Mouse (Mus musculus) spleen, adult 2 months (tissue): ENCODE results near the gene Fam189b. TPM values are rescaled to one million over a fixed set of nuclear protein-coding genes. Genes with fewer than 3 reads are reported as not detected.
"Not testable (repeated sequence)": the region's sequence is repeated elsewhere in the genome, so short reads cannot be mapped to it uniquely, and the experiment has no call there.

Source experiments
- DNase-seq, 2 experiments: peaks; one replicate each; pipeline versions ENCODE4 v3.0.0 to v3.0.0-alpha.2; 2012 to 2021; ENCODE audit warnings: low spot score in 2 of 2, low read depth in 1 of 2
- H3K27ac ChIP-seq: fragments of 200-500 bp; 2 replicates; pipeline ENCODE4 v1.5.1; 2012; ENCODE audit warnings: low read length, inconsistent platforms; ENCODE audit not compliant: insufficient read depth
- H3K27me3 ChIP-seq: fragments of 200-500 bp; 2 replicates; pipeline ENCODE4 v1.6.1; 2012; ENCODE audit warnings: mild to moderate bottlenecking, moderate library complexity, low read length, inconsistent platforms; ENCODE audit not compliant: control insufficient read depth, insufficient read depth
- H3K36me3 ChIP-seq: fragments of 200-500 bp; 2 replicates; pipeline ENCODE4 v1.6.1; 2012; ENCODE audit warnings: mild to moderate bottlenecking, low read length, inconsistent platforms; ENCODE audit not compliant: control insufficient read depth, insufficient read depth
- H3K4me1 ChIP-seq: fragments of 200-500 bp; 2 replicates; pipeline ENCODE4 v1.6.1; 2011; ENCODE audit warnings: inconsistent platforms; ENCODE audit not compliant: control insufficient read depth, insufficient read depth, insufficient read length
- H3K4me3 ChIP-seq: fragments of 200-500 bp; 2 replicates; pipeline ENCODE4 v1.5.1; 2011; ENCODE audit warnings: mild to moderate bottlenecking, inconsistent platforms; ENCODE audit not compliant: insufficient read depth, insufficient read length; ENCODE audit errors: extremely low read depth
- CTCF ChIP-seq: fragments of 200-500 bp; IDR thresholded peaks from 2 replicates; pipeline ENCODE4 v1.5.1; 2011; ENCODE audit warnings: mild to moderate bottlenecking, inconsistent platforms; ENCODE audit not compliant: insufficient read depth, insufficient read length, insufficient replicate concordance; ENCODE audit errors: extremely low read depth
- POLR2A ChIP-seq: fragments of 200-500 bp; IDR thresholded peaks from 2 replicates; pipeline ENCODE4 v1.6.1; 2011; ENCODE audit warnings: low read depth, low read length, inconsistent platforms
- WGBS: fragments of 180-500 bp; shearing (Covaris S2); methylation state at CpG from one replicate; pipeline ENCODE4 v1.1.7; 2018; 5-methylcytosine and 5-hydroxymethylcytosine counted together
- polyA plus RNA-seq: library from polyadenylated mRNA; depleted of rRNA; stranded (reverse); fragments of >200 nt; gene quantifications from 2 replicates; pipeline ENCODE4 v1.2.3, GENCODE M21; 2012

Gene Fam189b
- polyA plus RNA-seq, 1 experiment: 104 TPM

DNA sequence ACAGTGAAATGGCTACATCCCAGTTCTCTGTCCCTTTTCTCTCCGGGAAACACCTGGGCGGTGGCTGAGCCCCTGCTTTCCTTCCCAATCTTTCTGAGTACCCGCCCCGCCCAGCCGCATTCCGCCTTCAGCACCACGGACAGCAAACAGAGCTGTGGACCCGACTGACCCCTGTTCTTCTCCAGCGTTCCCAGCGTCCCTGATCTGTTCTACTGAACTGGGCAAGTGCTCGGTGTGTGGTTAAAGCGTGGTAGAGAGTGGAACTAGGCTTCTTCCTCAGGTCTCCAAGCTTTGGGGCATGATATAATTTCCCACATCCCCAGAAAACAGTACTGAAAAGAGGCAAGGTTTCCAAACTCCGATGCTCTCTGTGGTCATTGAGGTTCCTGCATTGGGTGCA lies 23.7 kb upstream of the Fam189b start:
- peaks cover 5% of the 10 kb centered on the region for H3K4me1 ChIP-seq
- 5% methylated on average over 13 of the region's 13 CpGs for WGBS
- H3K27me3 ChIP-seq: peaks cover 7% of the 10 kb centered on the region
- no peaks in the 10 kb centered on the region for H3K36me3 ChIP-seq
- DNase-seq: peak in 1 of 2 experiments; percentile 35
- no peak overlapping the region for H3K27ac ChIP-seq
- TF ChIP-seq POLR2A: no peak
- peak overlapping the region; percentile 61; the same call in 1 of the 2 replicates for H3K4me3 ChIP-seq

DNA sequence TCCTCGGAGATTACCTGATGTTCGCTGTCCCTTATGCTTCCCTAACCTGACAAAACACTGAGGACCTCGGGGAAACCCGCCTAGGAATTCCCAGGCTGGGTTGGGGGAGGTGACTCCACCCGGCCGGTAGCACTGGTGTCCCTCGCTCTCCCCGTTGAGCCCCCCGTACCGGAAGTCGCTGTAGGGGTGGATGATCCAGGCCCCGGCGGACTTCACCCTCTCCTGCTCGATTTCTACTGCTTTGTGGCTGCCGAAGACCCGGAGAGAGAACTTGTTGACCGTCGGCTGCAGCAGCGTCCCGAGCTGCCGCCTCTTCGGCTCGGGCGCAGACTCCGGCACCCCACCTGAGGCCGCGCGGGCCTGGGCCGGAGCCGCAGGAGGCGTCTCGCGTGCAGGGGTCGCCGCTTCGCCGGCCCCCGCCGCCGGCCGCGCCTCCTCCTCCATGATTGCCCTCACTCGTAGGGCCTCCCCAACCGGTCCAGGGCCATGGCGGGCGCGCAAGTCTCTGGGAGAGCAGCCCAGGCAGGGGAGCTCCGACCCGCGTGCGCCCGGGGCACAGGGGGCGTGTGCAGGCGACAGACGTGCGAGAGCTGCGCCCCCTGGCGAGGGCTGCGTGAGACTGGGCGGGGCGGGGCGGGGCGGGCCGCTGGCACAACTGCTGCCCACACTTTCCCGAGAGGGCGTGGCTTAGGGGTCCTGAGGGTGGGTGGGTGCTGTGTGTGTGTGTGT lies 23.2 kb upstream of the Fam189b start, which contains the start of gene Hcn3:
Gene Hcn3, minus strand, starts transcription at position 581 of the 729 bp plus-strand sequence.
- WGBS: 1% methylated on average over 49 of the region's 66 CpGs
- H3K27ac ChIP-seq: no peak within 1 kb of the TSS
- H3K27me3 ChIP-seq: peaks cover 7% of the 10 kb centered on the region
- H3K36me3 ChIP-seq: no peaks in the 10 kb centered on the region
- peak; percentile 50; the same call in 1 of the 2 replicates for TF ChIP-seq CTCF
- no peak for TF ChIP-seq POLR2A
- peaks cover 5% of the 10 kb centered on the region for H3K4me1 ChIP-seq
- peak within 1 kb of the TSS; percentile 61 for H3K4me3 ChIP-seq
- DNase-seq: peak; percentile 52 to 63

DNA sequence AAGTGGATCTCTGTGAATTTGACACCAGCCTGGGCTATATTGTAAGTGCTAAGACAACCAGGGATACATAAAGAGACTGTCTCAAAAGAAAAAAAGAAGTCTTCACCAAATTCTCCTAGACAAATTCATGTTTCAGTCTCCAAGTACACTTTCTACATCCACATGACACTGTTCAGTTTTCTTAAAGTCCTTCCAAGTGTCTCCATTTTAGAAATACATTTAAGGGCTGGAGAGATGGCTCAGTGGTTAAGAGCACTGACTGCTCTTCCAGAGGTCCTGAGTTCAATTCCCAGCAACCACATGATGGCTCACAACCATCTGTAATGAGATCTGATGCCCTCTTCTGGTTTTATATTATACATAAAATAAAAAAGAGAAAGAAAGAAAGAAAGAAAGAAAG lies 21.7 kb upstream of the Fam189b start:
- not testable (repeated sequence) for H3K27ac ChIP-seq, DNase-seq, H3K4me1 ChIP-seq, H3K36me3 ChIP-seq, H3K27me3 ChIP-seq, H3K4me3 ChIP-seq

DNA sequence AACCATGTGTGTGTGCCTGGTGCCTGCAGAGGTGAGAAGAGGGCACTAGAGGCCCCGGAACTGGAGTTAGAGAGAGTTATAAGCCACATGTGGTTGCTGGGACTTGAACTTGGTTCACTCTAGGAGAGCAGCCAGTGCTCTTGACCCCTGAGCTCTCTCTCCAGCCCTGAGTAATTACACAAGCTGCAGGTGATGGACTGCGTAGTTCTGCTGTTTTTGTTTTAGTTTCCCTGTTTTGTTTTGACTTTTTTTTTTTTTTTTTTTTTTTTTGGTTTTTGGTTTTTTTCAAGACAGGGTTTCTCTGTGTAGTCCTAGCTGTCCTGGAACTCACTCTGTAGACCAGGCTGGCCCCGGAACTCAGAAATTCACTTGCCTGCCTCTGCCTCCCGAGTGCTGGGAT lies 21.2 kb upstream of the Fam189b start:
- H3K27ac ChIP-seq: no peak overlapping the region
- H3K4me3 ChIP-seq: no peak overlapping the region
- peaks cover 7% of the 10 kb centered on the region for H3K27me3 ChIP-seq
- 77% methylated on average over 4 of the region's 4 CpGs for WGBS
- no peaks in the 10 kb centered on the region; the same call in 1 of the 2 replicates for H3K36me3 ChIP-seq
- peaks cover 5% of the 10 kb centered on the region for H3K4me1 ChIP-seq
- no peak for DNase-seq
- TF ChIP-seq CTCF: no peak
- TF ChIP-seq POLR2A: no peak

DNA sequence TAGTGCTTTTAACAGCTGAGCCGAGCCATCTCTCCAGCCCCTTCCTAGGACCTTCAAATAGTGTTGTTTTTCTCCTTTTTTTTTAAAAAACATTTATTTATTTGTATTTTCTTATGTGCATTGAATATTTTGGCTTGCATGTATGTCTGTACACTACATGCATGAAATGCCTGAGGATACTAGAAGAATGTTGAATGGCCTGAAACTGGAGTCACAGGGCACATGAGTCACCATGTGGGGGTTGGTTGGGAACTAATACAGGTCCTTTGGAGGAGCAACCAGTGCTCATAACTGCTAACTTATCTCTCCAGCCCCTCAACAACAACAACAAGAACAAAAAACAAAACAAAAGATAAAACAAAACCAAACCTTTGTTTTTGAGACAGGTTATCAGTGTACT lies 19.8 kb upstream of the Fam189b start:
- TF ChIP-seq CTCF (no peak), POLR2A (no peak)
- Histone ChIP-seq H3K27ac (no peak overlapping the region), H3K36me3 (peaks cover 6% of the 10 kb centered on the region), H3K4me3 (no peak overlapping the region), H3K4me1 (peaks cover 5% of the 10 kb centered on the region), H3K27me3 (peaks cover 7% of the 10 kb centered on the region)
- no peak for DNase-seq
- WGBS: 93% methylated on average over 1 of the region's 1 CpGs

DNA sequence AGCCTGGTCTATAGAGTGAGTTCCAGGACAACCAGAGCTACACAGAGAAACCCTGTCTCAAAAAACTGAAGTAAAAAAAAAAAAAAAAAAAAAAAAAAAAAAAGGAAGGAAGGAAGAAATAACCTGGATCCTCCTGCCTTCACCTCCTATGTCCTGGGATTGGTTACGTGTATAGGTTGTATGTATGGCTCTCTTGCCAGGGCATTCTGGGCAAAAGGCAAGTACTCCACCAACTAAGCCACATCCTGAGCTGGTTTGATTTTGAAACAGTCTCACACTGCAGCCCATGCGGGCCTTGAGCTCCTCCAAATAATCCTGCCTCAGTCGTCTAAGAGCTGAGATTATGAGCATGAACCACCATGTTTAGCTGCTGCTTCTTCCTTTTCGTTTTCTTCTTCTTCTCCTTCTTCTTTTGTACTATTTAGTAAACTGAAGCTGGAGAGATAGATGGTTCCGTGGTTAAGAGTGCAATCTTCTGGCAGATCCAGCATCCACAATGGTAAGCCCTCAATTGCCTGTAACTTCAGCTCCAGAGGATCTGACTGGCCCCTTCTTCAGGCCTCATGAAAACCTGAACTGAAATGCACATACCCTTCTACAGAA lies 19.2 kb upstream of the Fam189b start:
- no peak for DNase-seq
- Histone ChIP-seq H3K27me3 (peaks cover 7% of the 10 kb centered on the region), H3K4me1 (peaks cover 5% of the 10 kb centered on the region), H3K27ac (peak overlapping the region; percentile 27; the same call in 1 of the 2 replicates), H3K4me3 (no peak overlapping the region), H3K36me3 (peaks cover 12% of the 10 kb centered on the region)
- 29% methylated on average over 5 of the region's 5 CpGs for WGBS
- TF ChIP-seq POLR2A (no peak), CTCF (no peak)
